Mouse (Mus musculus) heart, embryonic 16.5 days (tissue): ENCODE data around the gene Teddm2. TPM values are rescaled to one million over a fixed set of nuclear protein-coding genes. Genes with fewer than 3 reads are reported as not detected.

Experiments used
- ATAC-seq: fragments of 200-750 bp; cut with Nextera tagmentation; replicated peaks from 2 replicates; pipeline ENCODE4 v1.8.0; 2017; ENCODE audit warnings: moderate number of reproducible peaks; ENCODE audit not compliant: insufficient read depth, low FRiP score; ENCODE audit errors: extremely low read depth
- H3K27ac ChIP-seq: fragments of 300-500 bp; sonication (generic); 2 replicates; pipeline ENCODE4 v1.5.1; 2014; ENCODE audit warnings: mild to moderate bottlenecking, low read length, control low read depth, moderate library complexity
- H3K27me3 ChIP-seq: fragments of 300-500 bp; sonication (generic); 2 replicates; pipeline ENCODE4 v1.6.1; 2014; ENCODE audit warnings: low read length, mixed read lengths; ENCODE audit not compliant: control insufficient read depth, insufficient read depth
- H3K36me3 ChIP-seq: fragments of 300-500 bp; sonication (generic); 2 replicates; pipeline ENCODE4 v1.6.1; 2014; ENCODE audit not compliant: control insufficient read depth, insufficient read depth
- H3K4me1 ChIP-seq: fragments of 300-500 bp; sonication (generic); 2 replicates; pipeline ENCODE4 v1.6.1; 2014; ENCODE audit warnings: low read length, mixed read lengths; ENCODE audit not compliant: control insufficient read depth, insufficient read depth
- H3K4me2 ChIP-seq: fragments of 300-500 bp; sonication (generic); 2 replicates; pipeline ENCODE4 v1.6.1; 2014; ENCODE audit warnings: low read depth, mild to moderate bottlenecking, control low read depth, low read length
- H3K4me3 ChIP-seq: fragments of 300-500 bp; sonication (generic); 2 replicates; pipeline ENCODE4 v1.5.1; 2014; ENCODE audit warnings: mild to moderate bottlenecking, control low read depth, low read length
- H3K9ac ChIP-seq: fragments of 300-500 bp; sonication (generic); 2 replicates; pipeline ENCODE4 v1.6.1; 2014; ENCODE audit warnings: low read length, control low read depth
- H3K9me3 ChIP-seq: fragments of 300-500 bp; sonication (generic); replicated peaks from 2 replicates; pipeline ENCODE4 v1.6.1; 2016; ENCODE audit warnings: low read length; ENCODE audit not compliant: control insufficient read depth
- WGBS: fragments of 180-500 bp; shearing (Covaris S2); extraction: QIAGEN DNeasy Blood & Tissue Kit; methylation state at CpG from one replicate; pipeline ENCODE4 v1.1.7; 2014; 5-methylcytosine and 5-hydroxymethylcytosine counted together
- polyA plus RNA-seq: library from polyadenylated mRNA; unstranded; fragments of >200 nt; fragmentation: Nextera tagmentation; extraction: Ambion mirVana; gene quantifications from 2 replicates; pipeline ENCODE4 v1.2.1, GENCODE M21; 2015

The Teddm2 gene
- polyA plus RNA-seq, 1 experiment from 2014 or later, result 0.33 TPM

DNA sequence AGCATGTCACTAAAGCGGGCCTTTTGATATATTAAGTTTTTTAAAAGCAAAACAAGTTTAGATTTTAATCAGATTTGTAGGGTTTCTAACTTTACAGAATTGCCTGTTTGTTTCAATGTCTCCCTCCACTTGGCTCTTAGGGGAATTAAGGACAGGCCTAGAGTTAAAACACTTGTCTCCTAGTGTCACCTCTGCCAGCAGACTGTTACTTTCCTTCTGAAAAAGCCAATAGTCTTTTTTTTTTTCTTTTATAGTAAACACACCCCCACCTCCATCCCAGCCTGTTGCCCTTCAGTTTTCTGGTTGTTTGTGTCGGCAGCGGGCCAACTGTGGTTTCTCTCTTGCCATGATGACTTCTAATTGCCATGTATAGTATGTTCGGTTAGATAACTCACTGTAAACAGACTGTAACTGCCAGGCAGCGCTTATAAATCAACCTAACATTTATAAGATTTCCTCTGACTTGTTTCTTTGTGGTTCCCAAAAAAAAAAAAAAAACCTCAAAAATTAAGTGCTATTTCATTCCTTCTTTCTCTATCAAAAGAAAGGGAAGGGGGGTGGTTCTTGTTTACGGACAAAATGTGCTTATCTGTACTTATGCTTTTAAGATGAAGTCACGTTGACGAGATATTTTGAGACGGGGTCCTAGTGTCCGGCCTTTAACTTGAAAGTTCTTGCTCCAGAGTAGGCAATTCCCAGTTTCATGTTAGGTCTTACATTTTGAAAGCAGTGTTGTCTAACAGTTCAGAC lies 9.4 kb upstream of the Teddm2 start:
- peaks cover 3% of the 10 kb centered on the region; the same call in 1 of the 2 replicates for H3K4me1 ChIP-seq
- 69% methylated on average over 10 of the region's 10 CpGs for WGBS
- peaks cover 44% of the 10 kb centered on the region for H3K36me3 ChIP-seq
- no peaks in the 10 kb centered on the region for H3K9me3 ChIP-seq
- no peaks in the 10 kb centered on the region for H3K27me3 ChIP-seq
- H3K4me2 ChIP-seq, result no peak overlapping the region
- no peak overlapping the region for H3K9ac ChIP-seq
- no peak overlapping the region for H3K27ac ChIP-seq
- ATAC-seq, result no peak
- no peak overlapping the region for H3K4me3 ChIP-seq

DNA sequence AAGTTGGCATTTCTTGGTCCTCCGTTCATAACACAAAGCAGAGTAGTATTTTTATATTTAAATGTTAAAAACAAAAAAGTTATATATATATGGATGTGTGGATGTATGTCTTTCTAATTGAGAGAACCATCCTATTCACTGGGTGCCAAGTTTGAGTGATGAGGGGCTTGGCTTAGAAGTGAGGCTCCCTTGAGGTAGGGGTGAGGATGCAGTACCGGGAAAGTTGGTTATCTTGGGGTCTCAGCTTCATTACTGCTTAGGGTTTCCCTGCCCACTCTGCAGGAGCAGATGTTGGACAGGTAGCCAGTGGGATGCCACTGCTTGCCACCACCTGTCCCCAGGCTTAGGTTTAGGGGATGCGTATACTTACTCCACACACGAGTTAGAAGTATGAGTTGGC lies 8.7 kb upstream of the Teddm2 start:
- H3K4me2 ChIP-seq, result no peak overlapping the region
- no peak overlapping the region for H3K27ac ChIP-seq
- no peaks in the 10 kb centered on the region for H3K27me3 ChIP-seq
- WGBS, result 84% methylated on average over 4 of the region's 4 CpGs
- no peaks in the 10 kb centered on the region for H3K9me3 ChIP-seq
- H3K4me1 ChIP-seq, result no peaks in the 10 kb centered on the region
- no peak overlapping the region for H3K9ac ChIP-seq
- H3K4me3 ChIP-seq, result no peak overlapping the region
- ATAC-seq, result no peak
- peaks cover 50% of the 10 kb centered on the region for H3K36me3 ChIP-seq

DNA sequence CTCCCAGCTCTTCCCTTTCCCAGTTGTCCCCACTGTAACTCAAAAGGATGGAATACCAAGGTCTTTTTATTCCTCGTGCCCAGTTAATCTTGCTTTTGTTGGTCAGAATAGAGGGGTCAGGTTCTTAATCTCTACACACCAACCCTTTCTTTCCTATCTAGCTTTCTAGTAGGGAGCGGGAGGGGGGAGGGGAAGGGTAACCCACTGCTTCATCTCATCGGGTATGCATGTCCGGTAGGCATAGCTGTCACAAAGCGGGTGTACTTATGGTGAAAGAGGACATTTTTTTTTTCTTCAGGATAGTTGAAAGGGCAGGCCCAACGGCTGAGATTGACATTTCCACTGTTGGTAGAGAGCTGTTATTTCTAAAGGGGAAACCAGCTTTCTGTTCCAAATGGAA lies 8.2 kb upstream of the Teddm2 start:
- Histone ChIP-seq H3K4me3 (no peak overlapping the region), H3K4me1 (no peaks in the 10 kb centered on the region), H3K27me3 (no peaks in the 10 kb centered on the region), H3K36me3 (peaks cover 56% of the 10 kb centered on the region), H3K9me3 (no peaks in the 10 kb centered on the region), H3K4me2 (no peak overlapping the region), H3K27ac (no peak overlapping the region), H3K9ac (no peak overlapping the region)
- WGBS, result 84% methylated on average over 6 of the region's 6 CpGs
- ATAC-seq, result no peak

DNA sequence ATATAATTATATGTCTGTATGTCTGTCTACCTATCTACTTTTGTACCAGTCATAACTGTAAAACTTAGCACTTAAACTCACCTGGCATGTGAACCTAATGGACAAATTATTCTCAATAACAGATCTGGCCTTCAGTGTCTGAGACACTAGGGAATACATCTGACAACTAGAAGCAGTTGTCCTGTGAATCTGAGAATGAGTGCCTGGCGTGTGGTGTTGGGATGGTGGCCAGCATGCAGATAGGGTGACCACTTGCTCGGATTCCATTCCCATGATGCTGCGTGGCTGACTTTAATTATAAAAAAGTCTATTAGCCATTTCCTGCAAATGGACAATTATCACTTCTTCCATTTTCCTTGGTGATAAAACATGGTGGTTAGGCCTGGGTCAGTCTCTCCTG lies 5.9 kb upstream of the Teddm2 start:
- WGBS, result 73% methylated on average over 3 of the region's 3 CpGs

DNA sequence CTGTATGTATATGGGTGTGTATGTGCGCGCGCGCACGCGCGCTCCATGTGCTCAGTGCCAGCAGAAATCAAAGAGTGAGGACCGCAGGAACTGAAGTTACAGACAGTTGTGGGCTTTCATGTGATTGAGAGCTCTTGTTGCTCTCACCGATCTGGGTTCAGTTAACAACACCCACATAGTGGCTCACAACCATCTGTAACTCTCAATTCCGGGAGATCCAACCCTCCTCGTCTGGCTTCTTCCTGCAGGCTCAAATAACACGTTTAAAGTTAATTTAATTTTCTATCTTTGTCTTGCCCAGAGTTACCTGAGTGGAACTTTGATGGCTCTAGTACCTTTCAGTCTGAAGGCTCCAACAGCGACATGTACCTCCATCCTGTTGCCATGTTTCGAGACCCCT lies 4.2 kb upstream of the Teddm2 start:
- H3K4me2 ChIP-seq, result no peak overlapping the region
- no peak for ATAC-seq
- H3K9ac ChIP-seq, result no peak overlapping the region
- H3K36me3 ChIP-seq, result peaks cover 47% of the 10 kb centered on the region
- H3K9me3 ChIP-seq, result no peaks in the 10 kb centered on the region
- H3K4me3 ChIP-seq, result no peak overlapping the region
- H3K27ac ChIP-seq, result no peak overlapping the region
- no peaks in the 10 kb centered on the region for H3K27me3 ChIP-seq
- peaks cover 10% of the 10 kb centered on the region for H3K4me1 ChIP-seq
- 94% methylated on average over 14 of the region's 14 CpGs for WGBS

More for the DNA sequence above, 5.9 kb upstream of the Teddm2 start:
- Histone ChIP-seq H3K4me2 (no peak overlapping the region), H3K4me1 (peaks cover 10% of the 10 kb centered on the region), H3K36me3 (peaks cover 56% of the 10 kb centered on the region), H3K27ac (no peak overlapping the region), H3K27me3 (no peaks in the 10 kb centered on the region), H3K9ac (no peak overlapping the region), H3K4me3 (no peak overlapping the region), H3K9me3 (no peaks in the 10 kb centered on the region)
- ATAC-seq, result no peak

DNA sequence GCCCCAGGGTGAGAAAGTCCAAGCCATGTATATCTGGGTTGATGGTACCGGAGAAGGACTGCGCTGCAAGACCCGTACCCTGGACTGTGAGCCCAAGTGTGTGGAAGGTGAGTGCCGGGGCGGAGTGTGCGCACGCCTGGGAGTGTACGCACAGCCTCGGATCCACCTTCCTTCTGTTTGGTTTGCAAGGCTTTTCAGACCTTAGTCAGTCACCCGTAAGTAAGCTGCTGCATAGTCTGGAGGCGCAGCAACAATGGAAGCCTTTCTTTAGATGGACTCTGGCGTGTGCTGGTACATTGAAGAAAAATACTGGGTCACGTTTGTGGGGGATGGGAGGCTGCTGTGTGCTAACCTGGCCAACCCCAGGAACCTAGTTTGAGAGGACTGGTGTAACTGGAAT lies 3.0 kb upstream of the Teddm2 start:
- WGBS, result 93% methylated on average over 13 of the region's 13 CpGs
- H3K27me3 ChIP-seq, result no peaks in the 10 kb centered on the region
- no peak overlapping the region for H3K4me3 ChIP-seq
- no peak overlapping the region for H3K4me2 ChIP-seq
- no peak overlapping the region for H3K9ac ChIP-seq
- H3K4me1 ChIP-seq, result peaks cover 13% of the 10 kb centered on the region
- H3K36me3 ChIP-seq, result peaks cover 41% of the 10 kb centered on the region
- H3K27ac ChIP-seq, result no peak overlapping the region
- no peak for ATAC-seq
- no peaks in the 10 kb centered on the region for H3K9me3 ChIP-seq

DNA sequence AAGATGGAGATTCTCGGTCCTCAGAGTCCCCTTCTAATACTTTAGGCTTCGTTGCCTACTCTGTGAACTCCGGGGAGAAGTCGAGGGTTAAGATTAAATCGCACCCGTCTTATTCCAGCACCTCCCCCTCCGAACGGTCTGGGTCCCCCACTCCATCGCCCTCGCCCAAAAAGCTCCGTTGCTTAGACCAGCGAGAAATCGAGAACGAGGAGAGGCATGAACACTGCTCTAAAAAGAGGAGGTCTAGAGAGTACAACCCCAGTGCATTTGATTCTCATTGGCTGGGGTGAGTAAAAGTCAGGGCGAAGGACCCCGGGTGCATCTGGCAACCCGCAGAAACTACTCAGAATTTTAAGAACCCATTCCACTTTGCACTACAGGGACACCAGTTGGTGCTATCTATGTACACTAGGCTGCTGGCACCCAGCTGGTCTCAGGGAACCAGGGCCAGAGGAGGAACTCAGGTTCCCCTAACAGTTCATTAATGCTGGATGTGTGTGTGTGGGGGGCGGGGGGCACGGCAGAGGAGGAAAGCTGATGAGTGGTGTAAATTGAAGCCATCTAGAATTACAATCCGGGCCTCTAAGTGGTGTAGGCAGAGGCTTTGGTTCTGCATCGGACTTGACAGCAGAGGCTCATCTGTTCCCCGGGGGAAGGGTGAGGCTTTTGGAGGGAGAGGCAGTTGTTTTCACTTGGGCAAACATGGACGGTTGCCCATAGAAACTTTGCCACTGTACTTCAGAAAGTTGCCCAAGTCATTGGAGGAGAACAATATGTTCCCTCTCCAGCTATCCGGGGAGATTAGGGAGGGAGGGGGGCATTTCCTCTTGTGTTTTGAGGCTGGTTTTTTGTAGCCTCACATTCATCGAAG lies 1.1 kb upstream of the Teddm2 start:
- no peak for ATAC-seq

DNA sequence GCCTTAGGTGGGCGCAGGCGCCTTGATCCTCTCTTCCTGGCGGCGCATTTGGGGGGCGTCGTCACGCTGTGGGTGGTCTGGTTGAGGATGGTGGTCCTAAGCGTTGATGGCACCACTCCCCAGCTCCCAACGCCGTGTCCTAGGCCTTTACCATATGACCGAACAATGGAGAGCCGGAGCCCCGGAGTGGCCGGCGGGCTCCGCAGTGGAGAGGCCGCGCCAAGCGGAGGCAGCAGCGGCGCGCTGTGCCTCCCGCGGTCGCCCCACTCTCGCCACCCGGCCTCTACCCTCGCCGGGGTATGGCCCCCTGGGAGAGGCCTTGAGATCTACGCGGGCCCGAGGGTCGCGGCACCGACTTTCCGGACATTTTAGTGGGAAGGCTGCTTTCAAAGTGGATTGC lies 353 bp upstream of the Teddm2 start:
- Histone ChIP-seq H3K9ac (peak overlapping the region; percentile 81), H3K4me1 (peaks cover 13% of the 10 kb centered on the region), H3K36me3 (peaks cover 20% of the 10 kb centered on the region), H3K4me3 (peak overlapping the region; percentile 88), H3K27ac (peak overlapping the region; percentile 96), H3K4me2 (peak overlapping the region; percentile 82), H3K27me3 (no peaks in the 10 kb centered on the region), H3K9me3 (no peaks in the 10 kb centered on the region)
- peak; percentile 35 for ATAC-seq
- under 1% methylated on average over 36 of the region's 36 CpGs for WGBS

More for the DNA sequence above, 1.1 kb upstream of the Teddm2 start:
- H3K4me3 ChIP-seq, result peak overlapping the region; percentile 88
- peaks cover 13% of the 10 kb centered on the region for H3K4me1 ChIP-seq
- peak overlapping the region; percentile 96 for H3K27ac ChIP-seq
- H3K9me3 ChIP-seq, result no peaks in the 10 kb centered on the region
- no peaks in the 10 kb centered on the region for H3K27me3 ChIP-seq
- H3K36me3 ChIP-seq, result peaks cover 23% of the 10 kb centered on the region
- H3K4me2 ChIP-seq, result peak overlapping the region; percentile 82
- 3% methylated on average over 25 of the region's 25 CpGs for WGBS
- H3K9ac ChIP-seq, result peak overlapping the region; percentile 81
